Mouse (Mus musculus) kidney, adult 10 weeks (tissue): ENCODE results near the gene Frs3. TPM values are rescaled to one million over a fixed set of nuclear protein-coding genes. Genes with fewer than 3 reads are reported as not detected.

ENCODE experiments used
- polyA plus RNA-seq: library from polyadenylated mRNA; stranded (reverse); fragments of 350-450 nt; fragmentation: Illumina TruSeq; extraction: RNeasy Lipid Tissue Mini Kit (QIAGEN cat#74804); gene quantifications from one replicate; pipeline ENCODE4 v1.2.3, GENCODE M21; 2014; ENCODE audit warnings: low read depth, low replicate concordance

The Frs3 gene
- polyA plus RNA-seq, result 2.4 TPM

DNA sequence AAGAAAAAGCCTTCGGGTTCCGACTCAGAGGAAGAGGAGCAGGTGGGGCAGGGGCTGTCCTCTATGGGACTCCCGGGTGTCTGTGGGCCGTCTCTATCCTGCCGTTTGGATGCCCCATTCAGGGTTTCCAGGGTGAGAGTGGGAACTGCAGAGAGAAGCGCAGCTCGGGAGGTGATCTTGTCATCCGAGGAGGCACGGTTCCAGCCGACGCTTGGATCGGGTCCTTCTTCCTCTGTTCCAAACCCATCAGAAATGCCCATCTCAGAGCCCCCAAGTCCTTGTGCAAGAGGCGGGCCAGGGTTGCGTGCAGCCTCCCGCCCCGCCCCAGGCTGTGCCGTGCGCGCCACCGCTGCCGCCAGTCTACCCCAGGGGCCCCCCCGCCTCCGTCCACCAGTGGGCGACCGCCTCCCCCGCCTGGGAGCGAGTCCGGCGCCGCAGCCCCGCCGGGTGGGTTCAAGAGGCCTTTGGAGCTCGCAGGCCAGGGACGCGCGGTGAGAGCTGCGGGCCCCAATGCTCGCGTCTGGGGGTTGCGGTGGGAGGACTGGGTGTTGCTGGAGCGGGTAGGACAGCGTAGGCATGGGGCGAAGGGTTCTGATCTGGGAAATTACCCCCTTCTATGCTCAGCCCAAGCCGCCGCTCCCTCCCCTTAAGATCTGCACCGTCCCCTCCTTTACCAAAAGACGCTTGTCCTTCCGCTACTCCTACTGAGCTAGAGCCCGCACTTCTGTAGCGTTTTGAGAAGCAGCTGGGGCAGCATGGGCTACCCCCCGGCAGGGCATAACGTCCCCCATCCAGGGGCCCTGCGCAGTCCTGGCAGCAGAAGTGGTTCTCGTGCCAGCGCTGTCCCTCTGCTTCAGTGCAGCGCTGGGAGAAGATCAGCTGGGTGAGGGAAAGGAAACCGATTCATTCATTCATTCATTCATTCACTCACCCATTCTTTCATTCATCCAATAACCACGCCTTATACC lies at the start of gene Frs3:
Frs3 (plus strand) TSS at position 423 of the 968 bp plus-strand sequence.

DNA sequence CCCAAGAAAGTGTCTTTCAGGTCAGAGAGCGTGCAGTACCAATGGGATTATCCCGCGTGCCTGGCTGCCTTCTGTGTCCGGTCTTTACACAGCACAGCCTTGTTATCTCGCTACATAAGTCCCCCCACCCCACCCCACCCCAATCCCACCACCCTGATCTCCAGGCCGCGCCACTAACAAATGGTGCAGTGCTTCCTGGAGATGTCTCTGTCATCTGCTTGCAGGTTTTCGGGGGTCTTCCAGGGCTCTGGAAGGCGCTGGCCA lies 554 bp upstream of the Frs3 start, which contains the start of gene Tomm6:
Tomm6 (minus strand) TSS at position 43 of the 264 bp plus-strand sequence.

GRCm38 (mm10) chr17:47694442-47694502 lies 5.4 kb downstream of the Frs3 start, which contains the start of gene Gm21981:
Gm21981 (minus strand) TSS chr17:47694455.

DNA sequence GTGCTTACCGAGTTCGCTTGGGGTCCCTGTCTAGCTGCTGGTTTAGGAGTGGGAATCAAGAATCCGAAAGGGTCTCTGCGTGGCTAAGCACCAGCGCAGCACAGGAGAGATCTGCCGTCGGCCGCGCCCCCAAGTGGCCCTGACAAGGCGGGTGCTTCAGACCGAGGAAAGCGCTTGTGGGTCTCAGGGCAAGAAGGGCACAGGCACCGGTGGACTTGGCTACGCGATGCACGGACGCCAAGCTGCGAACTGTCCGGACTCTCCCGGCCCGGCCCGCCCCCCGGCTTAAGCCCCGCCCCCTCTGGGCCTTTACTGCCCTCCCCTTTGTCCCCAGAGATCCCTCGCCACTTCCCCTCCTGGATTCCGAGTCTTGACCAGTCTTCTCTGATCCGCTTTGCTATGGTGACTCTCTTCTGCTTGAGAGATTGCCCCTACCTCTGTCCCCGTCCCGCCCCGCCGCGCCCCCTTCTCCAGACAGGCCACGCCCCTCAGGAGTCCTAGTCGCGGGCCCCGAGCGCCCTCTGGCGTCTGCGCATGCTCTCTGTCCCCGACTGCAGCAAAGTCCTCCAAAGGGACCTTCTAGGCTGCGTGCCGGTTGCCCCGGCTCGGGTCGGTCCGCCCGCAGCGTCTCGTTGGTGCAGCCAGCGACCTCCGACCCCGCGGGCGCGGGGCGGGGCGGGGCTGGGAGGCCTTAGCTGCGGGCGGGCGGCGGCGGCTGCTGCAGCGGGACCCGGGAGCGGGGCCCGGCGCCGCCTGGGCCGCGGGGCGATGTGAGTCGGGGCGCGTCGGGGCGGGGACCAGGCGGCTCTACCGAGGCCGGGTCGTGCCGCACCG lies 5.9 kb downstream of the Frs3 start, which contains the start of gene Prickle4:
Prickle4 (minus strand) TSS at position 234 of the 834 bp plus-strand sequence.

GRCm38 (mm10) chr17:47726566-47726965 lies 37.7 kb downstream of the Frs3 start, which contains the start of gene Pgc:
Pgc (plus strand) TSS chr17:47726842.

GRCm38 (mm10) chr17:47736856-47737255 lies 48.0 kb downstream of the Frs3 start, which contains the start of gene Tfeb:
Tfeb (plus strand) TSS chr17:47737030.

Other genes starting within 250 kb of the Frs3 start
- gene Taf8, start 186.7 kb upstream of the Frs3 start, polyA plus RNA-seq, result 3.5 TPM
- gene Ccnd3, start 184.0 kb upstream of the Frs3 start, polyA plus RNA-seq, result 5.0 TPM
- 1.1 TPM for gene Bysl, start 77.5 kb upstream of the Frs3 start, polyA plus RNA-seq
- 10.3 TPM for gene Med20, start 77.4 kb upstream of the Frs3 start, polyA plus RNA-seq
- gene Gm20517, start 77.4 kb upstream of the Frs3 start, polyA plus RNA-seq, result 0.28 TPM
- gene Usp49, start 58.3 kb upstream of the Frs3 start, polyA plus RNA-seq, result 2.1 TPM
- gene Tomm6, start 644 bp upstream of the Frs3 start, polyA plus RNA-seq, result 19.2 TPM
- gene Gm21981, start 5.4 kb downstream of the Frs3 start, polyA plus RNA-seq, result not detected
- not detected for gene Prickle4, start 5.7 kb downstream of the Frs3 start, polyA plus RNA-seq
- gene Pgc, start 37.8 kb downstream of the Frs3 start, polyA plus RNA-seq, result not detected
- not detected for gene Tfeb, start 48.0 kb downstream of the Frs3 start, polyA plus RNA-seq
- not detected for gene Mdfi, start 145.7 kb downstream of the Frs3 start, polyA plus RNA-seq
- gene Foxp4, start 235.6 kb downstream of the Frs3 start, polyA plus RNA-seq, result not detected